ENCODE assay signal across 8 mouse cellular contexts in genomic region chr9:65020991-65021886, GRCm38 (mm10). TPM values are rescaled to one million over a fixed set of nuclear protein-coding genes. Genes with fewer than 3 reads are reported as not detected.
DNase-seq lines count a peak whose midpoint lies in the region; ATAC-seq lines count a peak whose summit lies in the region.

Gene Hacd3 (minus strand): TSS chr9:65021693.

- H3K36me3 ChIP-seq in embryonic facial prominence, embryonic 10.5 days (replicated peaks), result no peaks in the 10 kb centered on the region
- H3K36me3 ChIP-seq in intestine, embryonic 16.5 days (ENCODE audit: control insufficient read depth, insufficient read depth, low read length), result no peaks in the 10 kb centered on the region

- H3K9me3 ChIP-seq in embryonic facial prominence, embryonic 10.5 days, result no peaks in the 10 kb centered on the region
- H3K9me3 ChIP-seq in intestine, embryonic 16.5 days (ENCODE audit: control insufficient read depth, low read length), result no peaks in the 10 kb centered on the region

- WGBS in embryonic facial prominence, embryonic 10.5 days, result under 1% methylated on average over 81 of the region's 81 CpGs
- under 1% methylated on average over 81 of the region's 81 CpGs for WGBS in intestine, embryonic 16.5 days

- ATAC-seq in intestine, embryonic 16.5 days, result peak; percentile 93

- H3K4me2 ChIP-seq in intestine, embryonic 16.5 days (ENCODE audit: low read depth, low read length), result peak within 1 kb of the TSS; percentile 91

- peak within 1 kb of the TSS; percentile 94 for H3K27ac ChIP-seq in embryonic facial prominence, embryonic 10.5 days (replicated peaks)
- H3K27ac ChIP-seq in intestine, embryonic 16.5 days (ENCODE audit: low read length), result peak within 1 kb of the TSS; percentile 93

- peaks cover 46% of the 10 kb centered on the region for H3K4me1 ChIP-seq in embryonic facial prominence, embryonic 10.5 days
- H3K4me1 ChIP-seq in intestine, embryonic 16.5 days (ENCODE audit: control insufficient read depth, insufficient read depth, low read length), result peaks cover 29% of the 10 kb centered on the region

- H3K27me3 ChIP-seq in embryonic facial prominence, embryonic 10.5 days (replicated peaks; ENCODE audit: low read depth, poor library complexity, severe bottlenecking), result peaks cover 8% of the 10 kb centered on the region
- H3K27me3 ChIP-seq in intestine, embryonic 16.5 days (replicated peaks; ENCODE audit: control insufficient read depth, insufficient read depth, low read length), result no peaks in the 10 kb centered on the region

- H3K4me3 ChIP-seq in embryonic facial prominence, embryonic 10.5 days, result peak within 1 kb of the TSS; percentile 97
- H3K4me3 ChIP-seq in intestine, embryonic 16.5 days (ENCODE audit: low read length), result peak within 1 kb of the TSS; percentile 98

- peak; percentile 96 for DNase-seq in adrenal gland, postnatal 14 days
- DNase-seq in embryonic facial prominence, embryonic 10.5 days (ENCODE audit: low spot score), result peak; percentile 96
- no peak for DNase-seq in gonadal fat pad, adult 2 months (ENCODE audit: low read depth)
- DNase-seq in left cerebral cortex, postnatal 25 days (ENCODE audit: low spot score in 2 of 2), result peak; percentile 89 to 94
- DNase-seq in mesoderm, embryonic 11.5 days (ENCODE audit: low read depth, low spot score), result peak; percentile 91
- peak; percentile 87 to 88 for DNase-seq in right cerebral cortex, postnatal 36 days (ENCODE audit: low spot score in 2 of 2)
- peak; percentile 83 to 88 for DNase-seq in urinary bladder, postnatal 4 days (ENCODE audit: low spot score in 2 of 2)

- intact Hi-C loops in left cerebral cortex, postnatal 25 days (cut with DNase I), result no loop called here

- peak within 1 kb of the TSS; percentile 95 for H3K9ac ChIP-seq in intestine, embryonic 16.5 days (ENCODE audit: low read depth, low read length)

RNA-seq across cellular contexts. Expression of gene Hacd3, which starts in this region (rescaled TPM):
- 179 and 191 TPM in 2 replicates for total RNA-seq in adrenal gland, postnatal 14 days (2021)
- 104 and 105 TPM in 2 replicates for polyA plus RNA-seq in embryonic facial prominence, embryonic 10.5 days (2016; fragmentation: Nextera tagmentation; extraction: Ambion mirVana)
- polyA plus RNA-seq in gonadal fat pad, adult 2 months (2012; rRNA removed), result 36.9 and 43.2 TPM in 2 replicates
- polyA plus RNA-seq in intestine, embryonic 16.5 days (2015; fragmentation: Nextera tagmentation; extraction: Ambion mirVana), result 77.8 and 86.8 TPM in 2 replicates
- 100 to 1,000 TPM; 169 to 175 TPM for total RNA-seq in left cerebral cortex, postnatal 25 days (2021)
